Mouse (Mus musculus): Measurements from ENCODE around the gene 1600002K03Rik.

Gene 1600002K03Rik

DNA sequence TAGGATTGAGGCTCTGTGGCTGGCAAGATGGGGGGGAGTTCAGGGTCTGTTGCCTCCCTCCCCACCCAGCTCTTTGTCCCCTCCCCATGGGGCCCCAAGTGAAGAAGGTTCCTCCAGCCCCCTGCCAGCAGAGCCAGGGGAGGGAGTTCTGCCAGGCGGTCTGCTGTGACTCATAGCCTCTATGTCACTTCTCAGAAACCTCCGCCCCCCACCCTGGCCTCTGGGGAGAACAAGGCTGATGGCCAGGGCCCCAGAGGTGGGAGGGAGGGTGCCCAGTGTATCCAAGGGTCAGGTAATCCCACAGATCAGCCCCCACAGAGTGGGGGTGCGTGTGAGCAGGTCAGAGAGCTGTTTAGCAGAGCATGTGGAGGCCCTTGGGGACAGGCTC, 19.9 kb upstream of the 1600002K03Rik start:
- no peak for DNase-seq (ENCODE audit: extremely low read depth, low read depth, low spot score)

DNA sequence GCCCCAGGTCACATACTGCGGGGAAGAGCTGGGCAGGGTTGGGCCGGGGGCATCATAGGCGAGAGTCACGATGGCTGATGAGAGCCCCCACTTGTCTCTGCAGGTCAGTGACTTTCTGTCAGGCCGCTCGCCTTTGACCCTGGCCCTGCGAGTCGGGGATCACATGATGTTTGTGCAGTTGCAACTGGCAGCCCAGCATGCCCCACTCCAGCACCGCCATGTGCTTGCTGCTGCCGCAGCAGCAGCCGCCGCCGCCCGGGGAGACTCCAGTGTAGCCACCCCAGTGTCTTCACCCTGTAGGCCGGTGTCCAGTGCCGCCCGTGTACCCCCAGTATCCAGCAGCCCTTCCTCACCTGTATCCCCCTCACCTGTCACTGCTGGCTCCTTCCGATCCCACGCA, 19.0 kb upstream of the 1600002K03Rik start:
- no peak for DNase-seq (ENCODE audit: extremely low read depth, low read depth, low spot score)

DNA sequence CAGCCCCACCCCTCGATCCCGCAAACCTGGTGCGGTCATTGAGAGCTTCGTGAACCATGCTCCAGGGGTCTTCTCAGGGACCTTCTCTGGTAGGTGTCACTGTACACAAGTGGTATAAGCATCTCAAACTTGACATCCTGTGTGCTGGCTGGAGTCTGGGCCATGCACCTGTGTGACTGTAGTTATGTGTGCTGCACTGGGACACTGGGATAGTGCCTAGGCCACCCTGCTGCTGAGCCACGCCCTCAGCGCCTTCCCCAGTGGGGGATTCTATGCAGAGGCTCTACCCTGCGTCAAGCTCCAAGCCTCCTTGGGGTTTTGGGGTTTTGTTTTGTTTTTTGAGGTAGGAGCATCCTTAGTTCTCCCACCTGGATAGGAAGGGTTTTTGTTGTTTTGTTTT, 18.4 kb upstream of the 1600002K03Rik start:
- DNase-seq (ENCODE audit: extremely low read depth, low read depth, low spot score), result no peak

DNA sequence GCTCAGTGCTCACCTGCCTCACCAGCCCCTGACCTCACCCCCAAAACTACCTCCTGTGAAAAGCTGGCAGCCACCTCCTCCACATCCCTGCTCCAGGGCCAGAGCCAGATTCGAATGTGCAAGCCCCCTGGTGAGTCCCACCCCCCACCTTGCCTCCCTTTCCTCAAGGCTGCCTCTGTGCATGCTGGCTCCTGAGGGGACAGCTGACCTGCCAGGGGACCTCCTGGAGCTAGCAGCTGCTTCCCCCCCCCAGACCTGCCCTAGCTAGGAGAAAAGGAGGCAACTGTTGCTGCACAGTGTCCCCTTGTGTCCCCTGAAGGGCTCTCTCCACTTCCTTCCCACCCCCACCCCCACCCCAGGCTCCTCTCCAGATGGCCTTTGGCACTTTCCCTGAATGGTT, 17.5 kb upstream of the 1600002K03Rik start:
- DNase-seq (ENCODE audit: extremely low read depth, low read depth, low spot score), result no peak

- no peak for DNase-seq (ENCODE audit: extremely low read depth, low read depth, low spot score)
Measured at GRCm38 (mm10) chr10:80156002-80156751, 16.6 kb upstream of the 1600002K03Rik start.

GRCm38 (mm10) chr10:80156752-80157053, 16.0 kb upstream of the 1600002K03Rik start:
- DNase-seq (ENCODE audit: extremely low read depth, low read depth, low spot score), result no peak

- DNase-seq (ENCODE audit: extremely low read depth, low read depth, low spot score), result no peak
Measured at GRCm38 (mm10) chr10:80157141-80157929, 15.4 kb upstream of the 1600002K03Rik start.

DNA sequence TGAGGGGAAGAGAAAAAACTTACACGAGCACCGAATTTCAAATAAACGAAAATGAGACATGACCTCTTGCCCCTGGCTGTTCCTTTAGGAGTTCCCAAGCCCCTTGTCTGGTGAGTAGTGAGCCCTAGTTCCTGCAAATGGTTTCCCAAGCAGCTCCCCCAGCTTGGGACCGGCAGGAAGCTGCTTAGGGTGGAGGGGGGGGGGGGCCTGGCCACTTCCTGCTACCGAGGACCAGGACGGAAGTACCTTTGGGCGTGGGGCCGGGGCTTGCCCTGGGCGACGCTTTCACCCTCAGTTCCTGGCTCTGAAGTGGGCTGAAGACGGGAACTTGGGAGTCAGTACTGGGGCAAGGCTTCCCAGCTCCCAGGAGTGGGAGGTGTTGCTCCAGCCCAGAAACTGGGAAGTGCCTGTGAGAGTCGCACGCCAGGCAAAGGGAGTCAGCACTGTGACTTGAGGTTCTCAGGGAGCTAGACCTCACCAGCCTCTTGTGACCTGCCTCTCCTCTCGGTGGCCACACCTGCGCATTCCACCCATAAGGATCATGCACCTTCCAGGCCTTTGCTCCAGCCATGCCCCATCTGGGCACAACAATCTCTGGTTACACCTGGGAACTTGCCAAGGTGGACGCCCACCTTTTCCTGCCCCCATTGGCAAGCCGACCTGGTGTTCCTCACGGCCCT, 14.3 kb upstream of the 1600002K03Rik start:
- DNase-seq (ENCODE audit: extremely low read depth, low read depth, low spot score), result no peak

GRCm38 (mm10) chr10:80159021-80159560, 13.7 kb upstream of the 1600002K03Rik start:
- no peak for DNase-seq (ENCODE audit: extremely low read depth, low read depth, low spot score)

- peak; percentile 85 for DNase-seq (ENCODE audit: extremely low read depth, low read depth, low spot score)
Measured at GRCm38 (mm10) chr10:80159561-80160454, 12.9 kb upstream of the 1600002K03Rik start.

DNA sequence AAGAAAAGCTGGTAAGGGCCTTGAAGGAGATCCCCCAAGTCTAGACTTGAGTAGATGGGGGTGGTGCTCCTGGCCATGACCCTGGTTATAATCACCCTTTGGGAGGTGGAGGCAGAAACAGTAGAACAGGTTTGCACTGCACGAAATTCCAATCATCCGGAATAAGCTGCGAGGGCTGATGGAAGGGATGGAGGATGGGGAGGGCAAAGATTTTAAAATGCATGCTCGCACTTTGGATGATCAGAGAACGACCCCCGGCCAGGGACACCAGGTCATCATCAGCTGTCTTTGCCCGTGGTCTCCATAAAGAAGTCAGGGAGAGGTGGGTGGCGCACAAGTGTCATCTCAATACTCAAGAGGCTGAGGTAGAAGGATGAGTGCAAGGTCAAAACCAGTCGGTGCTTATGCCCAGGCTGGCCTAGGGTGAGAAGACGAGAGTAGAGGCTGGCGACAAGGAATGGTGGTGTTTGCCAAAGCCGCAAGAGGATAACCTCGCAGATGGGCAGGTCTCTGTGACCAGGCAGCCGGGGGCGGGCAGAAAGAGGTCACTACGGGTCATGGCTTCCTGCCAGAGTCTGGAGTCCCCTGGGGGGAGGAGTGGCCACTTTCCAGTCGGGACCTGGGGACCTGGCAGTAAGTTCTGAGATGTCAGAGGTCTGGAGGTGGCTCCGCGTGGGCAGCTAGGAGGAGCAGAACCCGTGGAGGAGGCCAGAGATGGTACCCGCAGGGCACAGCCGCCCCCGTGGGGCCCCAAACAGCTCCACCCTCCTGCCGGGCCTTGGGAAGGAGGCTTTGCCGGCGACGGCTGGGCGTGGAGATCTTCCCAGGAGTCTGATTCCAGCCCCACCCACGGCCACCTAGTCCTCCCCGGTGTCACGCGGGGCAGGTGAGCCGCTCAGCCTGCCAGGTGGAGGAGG, 12.0 kb upstream of the 1600002K03Rik start:
- peak; percentile 92 for DNase-seq (ENCODE audit: extremely low read depth, low read depth, low spot score)

DNA sequence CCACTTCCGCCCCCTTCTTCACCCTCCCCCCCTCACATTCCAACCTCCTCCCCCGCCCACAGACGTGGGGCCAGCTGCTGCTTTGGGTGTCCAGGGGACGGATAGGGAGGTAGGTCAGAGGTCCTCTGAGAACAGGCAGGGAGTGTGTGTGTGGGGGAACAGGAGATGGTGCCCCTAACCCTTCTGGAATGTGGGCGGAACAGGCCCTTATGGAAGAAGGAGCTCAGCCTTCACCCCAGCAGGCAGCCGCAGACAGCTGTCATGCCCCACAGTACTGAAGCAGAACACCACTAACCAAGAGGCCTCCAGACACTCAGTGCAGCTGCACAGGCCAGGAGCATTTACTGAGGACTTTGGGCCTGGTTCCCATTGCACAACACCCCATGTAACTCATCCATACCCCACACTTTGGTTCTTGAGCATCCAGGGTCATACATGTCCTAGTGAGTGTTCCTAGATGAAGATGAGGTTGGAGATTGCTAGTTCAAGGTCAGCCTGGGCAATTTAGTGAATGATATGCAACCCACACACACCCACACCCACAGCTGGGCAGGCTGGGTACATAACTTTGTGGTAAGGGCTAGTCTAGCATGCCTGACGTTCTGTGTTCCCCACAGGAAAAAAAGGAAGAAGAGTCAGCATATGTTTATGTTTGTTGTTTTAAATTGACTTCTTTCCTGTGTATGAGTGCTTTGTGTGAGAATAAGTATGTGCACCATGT, 11.1 kb upstream of the 1600002K03Rik start:
- DNase-seq (ENCODE audit: extremely low read depth, low read depth, low spot score), result no peak

DNA sequence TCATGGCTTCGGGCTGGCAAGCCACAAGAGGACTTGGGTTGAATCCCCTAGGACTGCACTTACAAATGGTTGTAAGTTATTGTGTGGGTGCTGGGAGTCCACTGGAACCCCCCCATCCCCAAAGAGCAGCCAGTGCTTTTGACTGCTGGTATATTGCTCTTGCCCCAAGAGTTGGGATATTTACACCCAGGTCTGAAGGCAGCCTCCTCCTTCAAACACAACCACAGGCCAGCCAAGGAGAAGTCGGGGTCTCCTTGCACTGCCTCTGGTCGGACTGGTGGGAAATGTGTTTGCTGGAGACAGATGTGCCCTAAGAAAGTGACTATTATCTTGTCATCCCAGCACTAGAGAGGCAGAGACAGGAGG, 10.5 kb upstream of the 1600002K03Rik start:
- DNase-seq (ENCODE audit: extremely low read depth, low read depth, low spot score), result no peak

GRCm38 (mm10) chr10:80162716-80163299, 9.9 kb upstream of the 1600002K03Rik start:
- no peak for DNase-seq (ENCODE audit: extremely low read depth, low read depth, low spot score)

GRCm38 (mm10) chr10:80163721-80164120, 9.0 kb upstream of the 1600002K03Rik start:
- no peak for DNase-seq (ENCODE audit: extremely low read depth, low read depth, low spot score)

DNA sequence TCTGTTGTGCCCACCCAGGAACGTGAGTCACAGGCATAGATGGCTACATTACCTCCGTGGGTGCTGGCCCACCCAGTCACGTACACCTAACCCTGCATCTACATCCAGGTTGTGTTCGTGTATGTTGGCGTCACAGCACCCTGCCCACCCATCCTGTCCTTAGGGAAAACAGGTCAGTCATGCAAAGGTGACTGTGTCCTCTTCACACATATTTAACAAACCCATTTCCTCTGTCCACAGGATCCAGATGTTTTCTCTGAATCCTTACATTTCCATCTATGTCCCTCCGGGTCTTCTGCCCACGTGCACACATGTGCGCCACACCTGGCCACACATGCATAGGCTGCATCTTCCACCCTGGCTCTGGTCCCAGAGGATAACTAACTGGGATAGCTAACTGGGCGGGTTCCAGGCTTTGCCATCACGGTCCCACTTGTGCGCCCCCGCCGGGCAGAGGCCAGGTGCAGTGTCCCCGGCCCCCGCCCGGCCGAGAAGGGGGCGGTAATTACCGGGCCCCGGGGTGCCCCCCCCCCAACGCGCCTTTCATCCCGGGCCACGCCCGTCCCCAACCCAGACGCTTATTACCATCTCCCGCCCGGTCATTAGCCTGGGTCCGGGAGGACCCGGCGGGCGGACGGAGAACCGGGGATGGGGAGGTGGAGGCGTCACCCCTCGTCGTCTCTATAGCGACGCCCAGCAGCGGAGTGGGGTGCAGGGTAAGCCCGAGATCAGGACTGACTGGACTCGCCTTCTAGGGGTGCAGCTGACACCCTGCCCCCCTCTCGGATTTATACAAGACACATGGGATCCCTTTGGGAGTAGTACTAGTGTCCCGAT, 8.4 kb upstream of the 1600002K03Rik start:
- no peak for DNase-seq (ENCODE audit: extremely low read depth, low read depth, low spot score)

- DNase-seq (ENCODE audit: extremely low read depth, low read depth, low spot score), result no peak
Measured at GRCm38 (mm10) chr10:80164998-80165344, 7.8 kb upstream of the 1600002K03Rik start.
